Mouse (Mus musculus) induced T-regulatory cell, adult 2 months (primary cell): ENCODE data around the gene Insc.

Experiments
- DNase-seq: peaks from one replicate; pipeline ENCODE4 v3.0.0-alpha.2; 2012; ENCODE audit warnings: low read depth

The Insc gene

GRCm38 (mm10) chr7:114827360-114827759 lies 83.9 kb downstream of the Insc start:
- no peak for DNase-seq

- DNase-seq, result no peak
Measured at GRCm38 (mm10) chr7:114832257-114832940, 88.9 kb downstream of the Insc start.

GRCm38 (mm10) chr7:114834504-114834903 lies 91.0 kb downstream of the Insc start:
- DNase-seq, result no peak

- no peak for DNase-seq
Measured at GRCm38 (mm10) chr7:114837268-114837667, 93.8 kb downstream of the Insc start.

- no peak for DNase-seq
Measured at GRCm38 (mm10) chr7:114840029-114840745, 96.7 kb downstream of the Insc start.

- no peak for DNase-seq
Measured at GRCm38 (mm10) chr7:114842644-114843211, 99.2 kb downstream of the Insc start.

GRCm38 (mm10) chr7:114847179-114847578 lies 103.7 kb downstream of the Insc start:
- DNase-seq, result no peak

GRCm38 (mm10) chr7:114852387-114852786 lies 108.9 kb downstream of the Insc start:
- DNase-seq, result no peak

- no peak for DNase-seq
Measured at GRCm38 (mm10) chr7:114854169-114854568, 110.7 kb downstream of the Insc start.

GRCm38 (mm10) chr7:114860858-114861523 lies 117.5 kb downstream of the Insc start:
- DNase-seq, result no peak

GRCm38 (mm10) chr7:114873315-114874012 lies 130.0 kb downstream of the Insc start:
- no peak for DNase-seq

GRCm38 (mm10) chr7:114874032-114874441 lies 130.5 kb downstream of the Insc start:
- DNase-seq, result no peak

GRCm38 (mm10) chr7:114874579-114874978 lies 131.1 kb downstream of the Insc start:
- no peak for DNase-seq

GRCm38 (mm10) chr7:114883602-114884001 lies 140.1 kb downstream of the Insc start:
- no peak for DNase-seq

GRCm38 (mm10) chr7:114886933-114887332 lies 143.4 kb downstream of the Insc start:
- DNase-seq, result no peak

GRCm38 (mm10) chr7:114890215-114890614 lies 146.7 kb downstream of the Insc start:
- DNase-seq, result no peak

- no peak for DNase-seq
Measured at GRCm38 (mm10) chr7:114892618-114893257, 149.2 kb downstream of the Insc start.

- DNase-seq, result no peak
Measured at GRCm38 (mm10) chr7:114893889-114894288, 150.4 kb downstream of the Insc start.

GRCm38 (mm10) chr7:114896966-114897697 lies 153.6 kb downstream of the Insc start:
- no peak for DNase-seq
